Mouse (Mus musculus): ENCODE results near the gene Gad1. TPM values are rescaled to one million over a fixed set of nuclear protein-coding genes. Genes with fewer than 3 reads are reported as not detected.

Gene Gad1
- polyA plus RNA-seq, 1 experiment from 2014 or later = 131 TPM

- no peak for ATAC-seq
- H3K9me3 ChIP-seq (ENCODE audit: control insufficient read depth, low read length) = no peaks in the 10 kb centered on the region
- H3K4me3 ChIP-seq (ENCODE audit: low read length) = no peak overlapping the region
- H3K36me3 ChIP-seq (ENCODE audit: control insufficient read depth, insufficient read depth, low read length) = no peaks in the 10 kb centered on the region
- WGBS = 82% methylated on average over 2 of the region's 2 CpGs
- no peaks in the 10 kb centered on the region for H3K27me3 ChIP-seq (replicated peaks; ENCODE audit: control insufficient read depth, insufficient read depth, low read length)
- H3K4me2 ChIP-seq (ENCODE audit: low read length) = no peak overlapping the region
- no peaks in the 10 kb centered on the region for H3K4me1 ChIP-seq (ENCODE audit: control insufficient read depth, insufficient read depth, low read depth, low read length)
- H3K9ac ChIP-seq (ENCODE audit: low read depth, low read length) = no peak overlapping the region
- no peak overlapping the region for H3K27ac ChIP-seq (ENCODE audit: low read depth, low read length)
Observed at GRCm38 (mm10) chr2:70551446-70551845, 1.4 kb upstream of the Gad1 start.

- Histone ChIP-seq H3K27me3 (replicated peaks; ENCODE audit: control insufficient read depth, insufficient read depth, low read length) (no peaks in the 10 kb centered on the region), H3K27ac (ENCODE audit: low read depth, low read length) (no peak overlapping the region), H3K4me2 (ENCODE audit: low read length) (no peak overlapping the region), H3K9ac (ENCODE audit: low read depth, low read length) (no peak overlapping the region), H3K9me3 (ENCODE audit: control insufficient read depth, low read length) (no peaks in the 10 kb centered on the region), H3K4me3 (ENCODE audit: low read length) (no peak overlapping the region), H3K4me1 (ENCODE audit: control insufficient read depth, insufficient read depth, low read depth, low read length) (no peaks in the 10 kb centered on the region), H3K36me3 (ENCODE audit: control insufficient read depth, insufficient read depth, low read length) (no peaks in the 10 kb centered on the region)
- no peak for ATAC-seq
- WGBS = 85% methylated on average over 15 of the region's 15 CpGs
Observed at GRCm38 (mm10) chr2:70552067-70552598, 739 bp upstream of the Gad1 start.

GRCm38 (mm10) chr2:70553826-70554225 is 954 bp downstream of the Gad1 start:
- WGBS = 87% methylated on average over 3 of the region's 3 CpGs
- Histone ChIP-seq H3K4me3 (ENCODE audit: low read length) (no peak overlapping the region), H3K27me3 (replicated peaks; ENCODE audit: control insufficient read depth, insufficient read depth, low read length) (no peaks in the 10 kb centered on the region), H3K9me3 (ENCODE audit: control insufficient read depth, low read length) (no peaks in the 10 kb centered on the region), H3K9ac (ENCODE audit: low read depth, low read length) (no peak overlapping the region), H3K4me1 (ENCODE audit: control insufficient read depth, insufficient read depth, low read depth, low read length) (peaks cover 4% of the 10 kb centered on the region; the same call in 1 of the 2 replicates), H3K36me3 (ENCODE audit: control insufficient read depth, insufficient read depth, low read length) (no peaks in the 10 kb centered on the region), H3K27ac (ENCODE audit: low read depth, low read length) (no peak overlapping the region), H3K4me2 (ENCODE audit: low read length) (no peak overlapping the region)
- no peak for ATAC-seq

- Histone ChIP-seq H3K4me1 (ENCODE audit: control insufficient read depth, insufficient read depth, low read depth, low read length) (peaks cover 6% of the 10 kb centered on the region), H3K4me3 (ENCODE audit: low read length) (peak overlapping the region; percentile 33), H3K9me3 (ENCODE audit: control insufficient read depth, low read length) (no peaks in the 10 kb centered on the region), H3K4me2 (ENCODE audit: low read length) (peak overlapping the region; percentile 46), H3K27me3 (replicated peaks; ENCODE audit: control insufficient read depth, insufficient read depth, low read length) (peaks cover 9% of the 10 kb centered on the region), H3K36me3 (ENCODE audit: control insufficient read depth, insufficient read depth, low read length) (no peaks in the 10 kb centered on the region), H3K9ac (ENCODE audit: low read depth, low read length) (peak overlapping the region; percentile 69), H3K27ac (ENCODE audit: low read depth, low read length) (peak overlapping the region; percentile 75)
- peak; percentile 70; the same call in 1 of the 2 replicates for ATAC-seq
- 5% methylated on average over 16 of the region's 18 CpGs for WGBS
Observed at GRCm38 (mm10) chr2:70558112-70558842, 5.4 kb downstream of the Gad1 start.

- no peaks in the 10 kb centered on the region for H3K9me3 ChIP-seq (ENCODE audit: control insufficient read depth, low read length)
- peak overlapping the region; percentile 66; the same call in 1 of the 2 replicates for H3K27ac ChIP-seq (ENCODE audit: low read depth, low read length)
- H3K4me3 ChIP-seq (ENCODE audit: low read length) = peak overlapping the region; percentile 33
- peak overlapping the region; percentile 54; the same call in 1 of the 2 replicates for H3K9ac ChIP-seq (ENCODE audit: low read depth, low read length)
- no peaks in the 10 kb centered on the region for H3K36me3 ChIP-seq (ENCODE audit: control insufficient read depth, insufficient read depth, low read length)
- 8% methylated on average over 24 of the region's 24 CpGs for WGBS
- H3K4me1 ChIP-seq (ENCODE audit: control insufficient read depth, insufficient read depth, low read depth, low read length) = peaks cover 7% of the 10 kb centered on the region
- ATAC-seq = no peak
- H3K4me2 ChIP-seq (ENCODE audit: low read length) = peak overlapping the region; percentile 46
- peaks cover 10% of the 10 kb centered on the region for H3K27me3 ChIP-seq (replicated peaks; ENCODE audit: control insufficient read depth, insufficient read depth, low read length)
Observed at GRCm38 (mm10) chr2:70558843-70559451, 6.1 kb downstream of the Gad1 start.

GRCm38 (mm10) chr2:70559520-70559919 is 6.6 kb downstream of the Gad1 start:
- under 1% methylated on average over 13 of the region's 13 CpGs for WGBS
- Histone ChIP-seq H3K27me3 (replicated peaks; ENCODE audit: control insufficient read depth, insufficient read depth, low read length) (peaks cover 10% of the 10 kb centered on the region), H3K36me3 (ENCODE audit: control insufficient read depth, insufficient read depth, low read length) (no peaks in the 10 kb centered on the region), H3K9me3 (ENCODE audit: control insufficient read depth, low read length) (no peaks in the 10 kb centered on the region), H3K9ac (ENCODE audit: low read depth, low read length) (peak overlapping the region; percentile 54; the same call in 1 of the 2 replicates), H3K4me2 (ENCODE audit: low read length) (peak overlapping the region; percentile 46), H3K27ac (ENCODE audit: low read depth, low read length) (peak overlapping the region; percentile 66), H3K4me1 (ENCODE audit: control insufficient read depth, insufficient read depth, low read depth, low read length) (peaks cover 7% of the 10 kb centered on the region), H3K4me3 (ENCODE audit: low read length) (peak overlapping the region; percentile 33)
- no peak for ATAC-seq

- ATAC-seq = peak; percentile 64
- WGBS = under 1% methylated on average over 29 of the region's 29 CpGs
- Histone ChIP-seq H3K4me1 (ENCODE audit: control insufficient read depth, insufficient read depth, low read depth, low read length) (peaks cover 7% of the 10 kb centered on the region), H3K9ac (ENCODE audit: low read depth, low read length) (peak overlapping the region; percentile 67), H3K36me3 (ENCODE audit: control insufficient read depth, insufficient read depth, low read length) (no peaks in the 10 kb centered on the region), H3K27me3 (replicated peaks; ENCODE audit: control insufficient read depth, insufficient read depth, low read length) (peaks cover 14% of the 10 kb centered on the region), H3K9me3 (ENCODE audit: control insufficient read depth, low read length) (no peaks in the 10 kb centered on the region), H3K27ac (ENCODE audit: low read depth, low read length) (peak overlapping the region; percentile 88), H3K4me2 (ENCODE audit: low read length) (peak overlapping the region; percentile 59), H3K4me3 (ENCODE audit: low read length) (peak overlapping the region; percentile 53)
Observed at GRCm38 (mm10) chr2:70561077-70561795, 8.4 kb downstream of the Gad1 start.

- Histone ChIP-seq H3K9me3 (ENCODE audit: control insufficient read depth, low read length) (no peaks in the 10 kb centered on the region), H3K27me3 (replicated peaks; ENCODE audit: control insufficient read depth, insufficient read depth, low read length) (peaks cover 19% of the 10 kb centered on the region), H3K9ac (ENCODE audit: low read depth, low read length) (peak overlapping the region; percentile 67), H3K4me1 (ENCODE audit: control insufficient read depth, insufficient read depth, low read depth, low read length) (peaks cover 7% of the 10 kb centered on the region), H3K27ac (ENCODE audit: low read depth, low read length) (peak overlapping the region; percentile 88), H3K4me3 (ENCODE audit: low read length) (peak overlapping the region; percentile 53), H3K36me3 (ENCODE audit: control insufficient read depth, insufficient read depth, low read length) (no peaks in the 10 kb centered on the region), H3K4me2 (ENCODE audit: low read length) (peak overlapping the region; percentile 59)
- 1% methylated on average over 32 of the region's 42 CpGs for WGBS
- ATAC-seq = 0 out of 2 replicates have a peak, but pooled peaks have one; percentile 10
Observed at GRCm38 (mm10) chr2:70562011-70562491, 9.2 kb downstream of the Gad1 start.

Data from hindbrain, embryonic 16.5 days (tissue).